Mouse (Mus musculus): Measurements from ENCODE around the gene Acyp2. TPM values are rescaled to one million over a fixed set of nuclear protein-coding genes. Genes with fewer than 3 reads are reported as not detected.

The Acyp2 gene
- total and polyA plus RNA-seq, 3 experiments: 48.7 to 90.3 (median 80.7) TPM

- H3K4me3 ChIP-seq: no peak overlapping the region
- 70% methylated on average over 3 of the region's 3 CpGs for WGBS
- intact Hi-C loops (cut with DNase I): no loop called here
- no peaks in the 10 kb centered on the region for H3K79me2 ChIP-seq (replicated peaks; ENCODE audit: control insufficient read depth, insufficient read depth, low read length)
- no peak for DNase-seq
- no peak overlapping the region for H3K27ac ChIP-seq
- H3K27me3 ChIP-seq (ENCODE audit: control insufficient read depth, insufficient read depth, low read length): no peaks in the 10 kb centered on the region
- TF ChIP-seq EP300 (IDR thresholded peaks at IDR 0.05; ENCODE audit: insufficient read depth, low read depth, low read length): no peak
- H3K4me1 ChIP-seq (ENCODE audit: control insufficient read depth, insufficient read depth, low read length): no peaks in the 10 kb centered on the region
- no peaks in the 10 kb centered on the region for H3K36me3 ChIP-seq (ENCODE audit: control insufficient read depth, insufficient read depth, low read length)
- no peak overlapping the region for H3K9ac ChIP-seq (ENCODE audit: low read depth, low read length)
Observed at GRCm38 (mm10) chr11:30607587-30608518, 41.5 kb downstream of the Acyp2 start.

GRCm38 (mm10) chr11:30597259-30597658 lies 52.1 kb downstream of the Acyp2 start:
- peaks cover 1% of the 10 kb centered on the region; the same call in 1 of the 2 replicates for H3K79me2 ChIP-seq (replicated peaks; ENCODE audit: control insufficient read depth, insufficient read depth, low read length)
- intact Hi-C loops (cut with DNase I): no loop called here
- no peaks in the 10 kb centered on the region for H3K27me3 ChIP-seq (ENCODE audit: control insufficient read depth, insufficient read depth, low read length)
- TF ChIP-seq POLR2A (IDR thresholded peaks at IDR 0.05; ENCODE audit: insufficient read depth, low read depth, low read length) (no peak), EP300 (IDR thresholded peaks at IDR 0.05; ENCODE audit: insufficient read depth, low read depth, low read length) (no peak), CTCF (IDR thresholded peaks at IDR 0.05) (no peak)
- H3K36me3 ChIP-seq (ENCODE audit: control insufficient read depth, insufficient read depth, low read length): peaks cover 3% of the 10 kb centered on the region; the same call in 1 of the 2 replicates
- H3K9ac ChIP-seq (ENCODE audit: low read depth, low read length): no peak overlapping the region
- no peaks in the 10 kb centered on the region for H3K4me1 ChIP-seq (ENCODE audit: control insufficient read depth, insufficient read depth, low read length)
- H3K4me3 ChIP-seq: no peak overlapping the region
- no peak for DNase-seq
- WGBS: 93% methylated on average over 3 of the region's 3 CpGs
- H3K27ac ChIP-seq: no peak overlapping the region

- Histone ChIP-seq H3K9ac (ENCODE audit: low read depth, low read length) (no peak overlapping the region), H3K27ac (peak overlapping the region; percentile 75), H3K4me1 (ENCODE audit: control insufficient read depth, insufficient read depth, low read length) (peaks cover 2% of the 10 kb centered on the region), H3K4me3 (no peak overlapping the region), H3K27me3 (ENCODE audit: control insufficient read depth, insufficient read depth, low read length) (no peaks in the 10 kb centered on the region), H3K79me2 (replicated peaks; ENCODE audit: control insufficient read depth, insufficient read depth, low read length) (no peaks in the 10 kb centered on the region; the same call in 1 of the 2 replicates), H3K36me3 (ENCODE audit: control insufficient read depth, insufficient read depth, low read length) (peaks cover 5% of the 10 kb centered on the region)
- intact Hi-C loops (cut with DNase I): loop anchor here (5.0 kb wide), 1 partner anchor 63 kb away; no protein-coding TSS in a partner anchor
- TF ChIP-seq CTCF (IDR thresholded peaks at IDR 0.05) (no peak), POLR2A (IDR thresholded peaks at IDR 0.05; ENCODE audit: insufficient read depth, low read depth, low read length) (no peak), EP300 (IDR thresholded peaks at IDR 0.05; ENCODE audit: insufficient read depth, low read depth, low read length) (no peak)
- DNase-seq: peak; percentile 6 to 27
- 36% methylated on average over 2 of the region's 2 CpGs for WGBS
Observed at GRCm38 (mm10) chr11:30580008-30580407, 69.4 kb downstream of the Acyp2 start.

GRCm38 (mm10) chr11:30578931-30579330 lies 70.5 kb downstream of the Acyp2 start:
- H3K27ac ChIP-seq: peak overlapping the region; percentile 75
- no peaks in the 10 kb centered on the region for H3K27me3 ChIP-seq (ENCODE audit: control insufficient read depth, insufficient read depth, low read length)
- no peaks in the 10 kb centered on the region; the same call in 1 of the 2 replicates for H3K79me2 ChIP-seq (replicated peaks; ENCODE audit: control insufficient read depth, insufficient read depth, low read length)
- no peak overlapping the region for H3K9ac ChIP-seq (ENCODE audit: low read depth, low read length)
- DNase-seq: no peak
- peaks cover 5% of the 10 kb centered on the region for H3K36me3 ChIP-seq (ENCODE audit: control insufficient read depth, insufficient read depth, low read length)
- TF ChIP-seq POLR2A (IDR thresholded peaks at IDR 0.05; ENCODE audit: insufficient read depth, low read depth, low read length) (no peak), CTCF (IDR thresholded peaks at IDR 0.05) (no peak), EP300 (IDR thresholded peaks at IDR 0.05; ENCODE audit: insufficient read depth, low read depth, low read length) (no peak)
- H3K4me1 ChIP-seq (ENCODE audit: control insufficient read depth, insufficient read depth, low read length): peaks cover 2% of the 10 kb centered on the region
- WGBS: 76% methylated on average over 2 of the region's 2 CpGs
- intact Hi-C loops (cut with DNase I): no loop called here
- H3K4me3 ChIP-seq: no peak overlapping the region

- Histone ChIP-seq H3K36me3 (ENCODE audit: control insufficient read depth, insufficient read depth, low read length) (no peaks in the 10 kb centered on the region), H3K9ac (ENCODE audit: low read depth, low read length) (no peak overlapping the region), H3K4me1 (ENCODE audit: control insufficient read depth, insufficient read depth, low read length) (no peaks in the 10 kb centered on the region), H3K79me2 (replicated peaks; ENCODE audit: control insufficient read depth, insufficient read depth, low read length) (no peaks in the 10 kb centered on the region), H3K4me3 (no peak overlapping the region), H3K27ac (no peak overlapping the region), H3K27me3 (ENCODE audit: control insufficient read depth, insufficient read depth, low read length) (no peaks in the 10 kb centered on the region)
- 85% methylated on average over 15 of the region's 15 CpGs for WGBS
- no peak for TF ChIP-seq EP300 (IDR thresholded peaks at IDR 0.05; ENCODE audit: insufficient read depth, low read depth, low read length)
- no peak for TF ChIP-seq POLR2A (IDR thresholded peaks at IDR 0.05; ENCODE audit: insufficient read depth, low read depth, low read length)
- TF ChIP-seq CTCF (IDR thresholded peaks at IDR 0.05): no peak
- no peak for DNase-seq
- intact Hi-C loops (cut with DNase I): no loop called here
Observed at GRCm38 (mm10) chr11:30572790-30573395, 76.5 kb downstream of the Acyp2 start.

- Histone ChIP-seq H3K27me3 (ENCODE audit: control insufficient read depth, insufficient read depth, low read length) (no peaks in the 10 kb centered on the region), H3K4me3 (no peak overlapping the region), H3K4me1 (ENCODE audit: control insufficient read depth, insufficient read depth, low read length) (no peaks in the 10 kb centered on the region), H3K79me2 (replicated peaks; ENCODE audit: control insufficient read depth, insufficient read depth, low read length) (no peaks in the 10 kb centered on the region), H3K36me3 (ENCODE audit: control insufficient read depth, insufficient read depth, low read length) (no peaks in the 10 kb centered on the region), H3K27ac (no peak overlapping the region), H3K9ac (ENCODE audit: low read depth, low read length) (no peak overlapping the region)
- intact Hi-C loops (cut with DNase I): no loop called here
- no peak for DNase-seq
- WGBS: 94% methylated on average over 3 of the region's 3 CpGs
- TF ChIP-seq EP300 (IDR thresholded peaks at IDR 0.05; ENCODE audit: insufficient read depth, low read depth, low read length): no peak
- TF ChIP-seq POLR2A (IDR thresholded peaks at IDR 0.05; ENCODE audit: insufficient read depth, low read depth, low read length): no peak
- TF ChIP-seq CTCF (IDR thresholded peaks at IDR 0.05): no peak
Observed at GRCm38 (mm10) chr11:30570568-30570967, 78.8 kb downstream of the Acyp2 start.

Measured in heart, adult 2 months (tissue).